Mouse (Mus musculus): ENCODE measurements at regions not wholly inside any gene's neighbourhood (a gene's known extent, or its start where the extent isn't known, plus 50 kb on each side); places are given as distances from the start of the nearest gene placed in this dataset.

DNA sequence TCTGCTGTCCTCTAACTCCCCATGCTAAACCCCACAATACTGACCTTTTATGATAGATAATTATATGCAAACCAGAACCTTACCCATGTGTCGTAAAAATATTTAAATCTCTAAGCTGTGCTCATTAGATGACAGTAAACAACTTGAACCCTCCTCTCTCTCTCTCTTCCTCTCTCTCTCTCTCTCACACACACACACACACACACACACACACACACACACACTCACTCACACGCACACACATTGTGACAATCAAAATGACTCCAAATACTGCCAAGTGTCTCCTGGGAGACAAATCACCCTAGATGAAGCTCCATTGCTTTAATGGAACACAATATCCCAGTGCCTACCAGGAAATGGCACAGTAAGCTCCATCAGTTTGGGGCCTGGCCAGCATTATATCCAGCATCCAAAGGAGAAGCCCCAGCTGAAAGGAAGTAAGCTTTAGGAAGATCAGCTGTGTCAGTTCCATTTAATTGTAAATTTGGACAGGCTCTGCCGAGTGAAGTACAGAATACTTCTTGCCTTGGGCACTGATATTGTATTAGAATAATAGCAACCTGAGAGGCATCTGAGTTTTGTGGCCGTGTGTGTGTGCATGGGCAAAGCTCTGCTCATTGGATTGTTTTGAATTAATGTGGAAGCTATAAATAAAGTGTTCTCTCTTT, 220.7 kb downstream of the Fam84b start:
- ATAC-seq (ENCODE audit: poor library complexity, severe bottlenecking), result no peak

DNA sequence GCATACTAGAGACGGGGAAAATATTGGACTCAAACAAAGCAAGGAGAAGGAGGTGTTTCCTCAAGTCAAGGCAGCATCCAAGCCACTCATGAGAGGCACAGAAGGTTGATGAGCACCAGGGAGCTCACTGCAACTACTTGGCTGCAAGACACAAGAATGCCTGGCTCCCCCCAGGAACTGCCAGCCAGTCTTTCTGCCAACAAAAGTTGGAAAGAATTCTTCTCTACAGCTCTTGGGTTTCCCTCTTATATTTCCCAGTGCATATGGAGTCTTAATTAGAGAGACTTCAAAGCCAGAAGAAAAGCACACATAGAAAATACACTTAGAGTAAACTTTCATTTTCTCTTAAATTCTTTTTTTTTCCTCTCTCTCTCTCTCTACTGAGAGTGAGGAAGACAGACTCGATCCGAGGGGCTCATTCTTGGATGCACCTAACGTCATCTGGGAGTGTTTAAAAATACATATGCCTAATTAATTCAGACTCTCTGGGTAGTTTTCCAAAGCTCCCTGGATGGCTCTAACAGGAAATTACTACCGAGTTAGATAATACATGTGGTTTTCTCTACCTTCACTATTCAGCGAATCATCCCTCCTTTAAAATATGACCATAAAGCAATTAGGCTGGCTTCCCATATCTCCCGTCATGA, 222.7 kb downstream of the Fam84b start:
- no peak for ATAC-seq (ENCODE audit: poor library complexity, severe bottlenecking)

DNA sequence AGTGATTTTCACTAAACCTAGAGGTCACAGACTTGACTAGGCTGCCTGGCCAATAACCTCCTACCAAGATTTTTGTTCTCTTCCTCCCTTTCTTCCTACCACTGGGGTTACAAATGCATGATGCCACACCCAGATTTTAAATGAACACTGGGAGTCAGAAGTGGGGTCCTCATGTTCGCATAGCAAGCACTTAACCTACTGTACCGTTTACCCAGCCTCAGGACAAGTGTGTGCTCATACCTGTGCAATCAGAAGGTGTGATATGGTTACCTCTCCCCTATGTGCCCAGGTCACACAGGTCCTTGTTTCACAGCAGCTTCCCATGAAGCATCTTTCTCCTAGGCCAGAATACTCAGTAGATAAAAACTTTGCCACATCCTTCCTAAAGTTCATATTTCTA, 234.8 kb downstream of the Fam84b start:
- no peak for ATAC-seq (ENCODE audit: poor library complexity, severe bottlenecking)

DNA sequence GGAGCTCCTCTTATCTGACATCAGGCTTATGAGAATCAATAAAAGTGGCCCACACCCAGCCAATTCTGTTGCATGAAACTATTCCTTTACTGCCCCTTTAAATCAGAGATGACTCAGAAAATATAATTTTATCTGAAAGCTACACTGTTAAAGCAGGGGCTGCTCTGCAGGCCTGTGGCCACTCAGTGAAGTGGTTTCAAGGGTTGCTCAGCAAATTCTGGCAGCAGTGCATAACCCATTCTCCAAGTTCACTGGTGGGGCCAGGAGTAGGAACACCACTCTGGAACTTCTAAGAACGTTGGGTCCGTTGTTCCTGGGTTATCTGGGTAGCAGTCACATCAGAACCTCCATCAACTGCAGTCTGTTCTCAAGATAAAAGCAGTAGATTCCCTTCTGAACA, 236.2 kb downstream of the Fam84b start:
- ATAC-seq (ENCODE audit: poor library complexity, severe bottlenecking), result no peak

DNA sequence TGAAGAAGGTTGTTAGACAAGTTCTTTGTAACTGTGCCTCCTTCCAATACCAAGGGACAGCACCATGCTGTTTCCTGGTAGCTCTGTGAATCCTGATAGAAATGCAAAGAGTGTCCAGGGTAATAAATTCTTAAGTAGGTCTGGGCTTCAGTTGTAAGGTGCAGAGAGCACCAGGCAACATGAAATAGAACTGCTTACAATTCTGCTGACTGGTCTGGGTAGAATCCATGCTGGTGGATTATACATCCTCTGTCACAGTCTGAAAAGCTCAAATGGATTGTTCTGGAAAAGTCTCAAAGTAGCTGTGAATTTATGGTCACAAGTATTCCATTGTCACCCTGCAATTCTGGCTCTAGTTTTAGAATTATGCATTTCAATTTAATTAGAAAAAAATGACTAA, 251.7 kb downstream of the Fam84b start:
- ATAC-seq (ENCODE audit: poor library complexity, severe bottlenecking), result no peak

DNA sequence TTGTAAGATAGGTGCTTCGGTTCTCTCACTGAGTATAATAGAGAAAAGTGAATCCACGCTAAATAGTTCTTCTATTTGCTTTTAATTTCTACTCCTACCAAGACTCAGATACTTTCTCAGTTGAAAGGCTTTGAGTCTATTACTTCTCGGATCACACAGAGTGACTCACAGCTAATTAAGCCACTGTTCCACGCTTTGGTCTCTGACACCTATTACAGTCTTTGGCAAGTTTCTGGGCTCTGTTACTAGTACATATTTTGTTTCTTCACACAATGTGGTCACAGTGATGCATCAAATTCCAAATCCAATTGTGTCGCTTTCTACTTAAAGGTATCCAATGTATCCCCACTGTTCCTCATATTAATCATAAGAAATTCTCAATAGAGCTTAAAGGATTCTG, 276.5 kb downstream of the Fam84b start:
- ATAC-seq (ENCODE audit: poor library complexity, severe bottlenecking), result no peak

DNA sequence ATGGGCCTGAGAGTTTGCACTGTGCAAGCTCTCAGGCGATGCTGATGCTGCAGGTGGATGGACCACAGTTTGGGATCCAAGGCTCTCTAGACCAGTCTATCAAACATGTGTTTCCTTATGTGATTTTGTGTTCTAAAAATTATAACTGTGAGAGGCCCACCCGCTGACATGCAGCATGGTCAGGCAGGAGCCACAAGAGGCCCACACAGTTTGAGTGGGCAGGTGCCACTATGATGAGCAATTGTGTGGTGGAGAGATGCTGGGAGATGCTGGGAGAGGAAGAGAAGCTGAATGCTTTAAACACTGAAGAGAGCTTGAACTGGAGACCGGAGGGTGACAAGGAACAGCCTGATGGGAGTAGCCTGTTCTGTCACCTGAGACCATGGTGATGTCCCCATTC, 287.3 kb downstream of the Fam84b start:
- no peak for ATAC-seq (ENCODE audit: poor library complexity, severe bottlenecking)

DNA sequence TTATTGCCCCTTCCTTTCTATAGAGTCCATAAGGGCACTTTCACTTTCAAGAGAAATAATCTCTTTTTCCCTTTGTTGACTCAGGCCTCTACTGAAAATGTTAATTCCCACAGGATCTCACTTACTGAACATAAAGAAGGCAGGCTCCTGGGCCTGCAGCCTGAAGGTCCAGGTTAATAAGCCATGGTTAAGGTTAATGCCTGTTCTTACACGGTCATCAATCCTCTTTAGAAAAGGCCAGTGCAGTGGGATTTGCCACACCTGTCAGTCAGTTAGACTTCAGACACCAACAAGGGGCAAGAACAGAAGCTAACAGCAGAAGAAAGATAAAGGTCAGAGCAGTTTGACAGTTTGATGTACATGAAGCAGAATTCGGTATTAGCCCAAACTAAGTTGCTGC, 288.6 kb downstream of the Fam84b start:
- ATAC-seq (ENCODE audit: poor library complexity, severe bottlenecking), result no peak

DNA sequence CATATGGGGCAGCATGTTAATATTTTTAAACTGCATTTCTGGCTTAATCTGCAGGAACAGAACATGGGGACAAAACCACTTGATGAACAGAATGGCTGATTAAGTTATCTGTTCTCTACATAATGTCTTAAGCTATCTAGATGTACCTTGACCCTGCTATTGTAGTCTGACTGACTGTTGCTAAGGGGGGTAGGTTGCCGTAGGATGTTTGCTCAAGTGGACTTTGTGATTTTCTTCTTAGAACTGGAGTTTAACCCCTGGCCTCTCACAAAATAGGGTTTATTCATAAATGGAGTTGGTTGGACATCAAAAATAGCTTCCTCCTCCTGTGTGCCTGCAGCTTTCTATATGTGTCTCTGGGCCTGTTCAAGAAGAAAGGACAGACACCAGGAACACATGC, 292.9 kb downstream of the Fam84b start:
- ATAC-seq (ENCODE audit: poor library complexity, severe bottlenecking), result no peak

DNA sequence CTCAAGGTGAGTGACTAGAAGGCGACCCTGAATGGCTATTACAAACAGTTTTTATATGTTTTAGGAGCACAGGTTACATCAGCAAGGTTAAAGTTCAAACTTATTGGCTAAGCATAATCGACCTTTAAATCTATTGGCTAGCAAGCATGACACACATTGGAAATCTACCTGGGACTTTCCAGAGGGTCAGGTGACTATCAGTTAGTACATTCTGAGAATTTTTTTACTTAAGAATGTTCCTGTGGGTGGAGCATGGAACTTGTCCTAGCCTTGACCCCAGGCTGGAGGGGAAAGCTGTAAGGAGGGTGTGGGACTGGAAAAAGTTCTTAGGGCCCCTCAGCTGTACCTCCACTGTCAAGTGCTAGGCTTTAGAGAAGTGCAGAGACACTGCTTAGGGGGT, 297.9 kb downstream of the Fam84b start:
- ATAC-seq (ENCODE audit: poor library complexity, severe bottlenecking), result no peak

DNA sequence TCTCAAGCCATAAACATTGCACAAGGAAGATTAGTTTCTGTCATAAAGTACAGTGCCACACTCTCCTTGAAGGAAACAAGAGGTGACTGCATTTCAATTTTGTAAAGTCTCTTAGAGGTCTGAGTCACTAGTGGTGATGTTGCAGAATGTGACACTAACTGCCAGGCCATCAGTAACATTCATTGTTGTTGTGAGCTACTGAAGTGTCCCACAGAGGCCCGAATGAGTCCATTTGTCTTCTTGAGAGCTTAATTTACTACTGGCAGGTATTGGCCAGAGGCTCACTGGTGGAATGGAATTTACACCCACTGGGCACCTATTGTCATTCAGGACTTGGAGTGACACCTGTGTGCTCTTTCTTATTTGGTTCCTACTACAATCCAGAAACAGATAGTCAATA, 299.0 kb downstream of the Fam84b start:
- no peak for ATAC-seq (ENCODE audit: poor library complexity, severe bottlenecking)

DNA sequence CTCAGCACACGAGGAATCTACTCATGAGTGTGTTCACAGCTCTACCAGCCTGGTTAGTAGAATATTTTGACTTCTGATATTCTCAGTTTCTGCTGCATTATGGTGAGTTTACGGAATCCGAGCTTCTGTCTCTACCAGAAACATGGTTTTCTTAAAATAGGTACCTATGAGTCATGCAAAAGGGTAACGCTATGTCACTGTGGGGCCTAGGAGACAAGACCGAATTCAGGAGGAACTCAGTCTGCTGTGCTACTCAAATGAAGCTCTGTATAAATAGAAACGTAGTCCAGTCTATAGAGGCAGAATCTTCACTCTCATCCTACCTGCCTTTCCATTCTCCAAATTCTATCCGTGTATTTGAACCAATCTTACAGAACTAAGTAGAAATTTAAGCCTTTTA, 305.5 kb downstream of the Fam84b start:
- ATAC-seq (ENCODE audit: poor library complexity, severe bottlenecking), result no peak

DNA sequence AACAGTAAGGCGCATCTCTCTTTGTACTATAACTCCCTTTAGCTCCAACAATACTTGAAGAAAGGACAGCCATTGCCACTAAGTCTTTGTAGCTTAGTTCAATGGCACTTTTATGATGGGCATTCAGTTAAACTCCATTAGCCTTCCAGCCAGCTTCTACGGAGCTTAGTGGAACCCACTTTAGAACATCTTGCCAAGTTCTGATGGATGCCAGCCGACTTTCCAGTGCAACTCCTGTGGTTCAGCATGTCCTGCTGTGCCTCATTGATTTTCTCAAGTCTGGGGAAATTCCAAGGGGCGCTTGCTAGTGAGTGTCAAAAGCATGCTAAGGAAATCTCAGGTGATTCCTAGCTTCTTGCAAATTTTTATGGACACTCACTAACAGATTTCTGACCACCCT, 316.4 kb downstream of the Fam84b start:
- no peak for ATAC-seq (ENCODE audit: poor library complexity, severe bottlenecking)

DNA sequence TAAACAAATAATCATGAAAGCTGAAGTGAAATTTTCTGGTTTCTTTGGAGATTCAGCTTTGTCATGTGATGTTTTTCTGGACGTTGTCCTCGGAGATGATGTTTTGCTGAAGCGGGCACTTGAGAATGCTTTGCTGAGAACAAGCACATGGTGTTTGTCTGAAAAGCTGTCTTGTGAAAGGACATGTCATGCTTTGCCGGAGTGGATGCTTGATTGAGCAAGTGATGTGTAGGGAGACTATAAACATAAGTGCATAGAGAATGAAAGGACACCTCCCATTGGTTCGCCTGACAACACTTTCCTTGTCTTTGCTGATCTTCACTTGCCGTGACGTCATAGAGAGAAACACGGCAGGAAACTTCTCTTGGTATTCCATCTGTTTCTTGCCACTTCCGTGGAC, 318.9 kb downstream of the Fam84b start:
- no peak for ATAC-seq (ENCODE audit: poor library complexity, severe bottlenecking)

DNA sequence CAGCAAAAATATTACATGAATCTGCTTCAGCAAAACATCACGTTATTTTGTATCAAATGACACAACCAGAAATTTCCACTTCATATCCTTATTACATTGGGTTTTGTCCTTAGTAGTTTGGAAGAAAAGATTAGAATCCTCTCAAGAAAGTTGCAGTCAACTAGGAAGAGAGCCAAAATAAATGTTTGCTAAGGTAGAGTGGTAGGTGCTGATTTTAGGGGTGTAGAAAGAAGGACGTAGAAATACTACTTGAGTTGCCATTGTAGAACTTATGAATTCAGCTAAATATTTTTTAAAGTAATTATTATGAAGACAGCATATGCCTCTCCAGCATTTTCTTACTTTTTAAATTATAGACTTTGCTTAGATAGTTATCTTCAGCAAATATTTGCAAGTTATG, 336.8 kb downstream of the Fam84b start:
- no peak for ATAC-seq (ENCODE audit: poor library complexity, severe bottlenecking)

DNA sequence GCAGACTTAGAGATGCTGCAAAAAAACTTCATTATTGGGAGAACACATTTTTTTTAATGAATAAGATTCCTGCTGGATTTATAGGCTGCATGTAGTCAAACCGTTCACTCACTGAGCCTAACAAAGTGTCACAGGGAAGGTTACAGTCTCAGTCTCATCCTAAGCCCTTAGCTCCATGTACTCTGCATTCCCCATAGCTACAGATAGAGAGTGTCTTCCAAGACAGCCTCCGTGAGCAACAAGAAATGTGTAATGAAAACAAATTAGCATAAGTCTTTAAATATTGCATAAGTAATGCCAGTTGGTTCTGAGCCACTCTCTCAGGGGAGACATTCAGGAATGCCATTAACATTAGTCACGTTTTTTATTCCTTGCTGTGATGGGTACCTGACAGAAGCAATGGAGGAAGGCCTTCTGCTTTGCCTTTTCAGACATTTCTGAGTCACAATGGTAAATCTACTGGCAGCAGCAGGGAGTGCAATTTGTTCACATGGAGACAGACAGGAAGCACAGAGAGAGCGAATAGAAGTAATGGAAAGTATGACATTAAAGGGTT, 376.7 kb downstream of the Fam84b start:
- ATAC-seq (ENCODE audit: poor library complexity, severe bottlenecking), result no peak

DNA sequence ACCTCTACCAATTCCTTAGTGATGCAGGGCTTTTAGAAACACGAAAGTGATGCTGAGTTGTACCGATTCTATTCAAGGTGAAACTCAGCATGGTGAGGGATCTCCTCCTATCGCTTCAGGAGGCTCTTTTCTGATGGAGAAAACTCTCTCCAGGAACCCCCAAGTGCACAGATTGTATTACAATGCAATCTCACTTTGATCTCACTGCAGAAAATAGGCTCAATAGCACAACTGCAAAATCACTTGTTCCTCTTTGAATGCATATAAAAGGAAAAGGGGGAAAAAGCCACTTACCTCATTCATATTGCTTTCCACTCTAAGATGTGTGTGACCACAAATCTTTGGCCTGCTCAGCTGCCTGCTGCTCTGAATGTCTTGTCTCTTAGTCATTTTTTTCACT, 378.5 kb downstream of the Fam84b start:
- ATAC-seq (ENCODE audit: poor library complexity, severe bottlenecking), result no peak

DNA sequence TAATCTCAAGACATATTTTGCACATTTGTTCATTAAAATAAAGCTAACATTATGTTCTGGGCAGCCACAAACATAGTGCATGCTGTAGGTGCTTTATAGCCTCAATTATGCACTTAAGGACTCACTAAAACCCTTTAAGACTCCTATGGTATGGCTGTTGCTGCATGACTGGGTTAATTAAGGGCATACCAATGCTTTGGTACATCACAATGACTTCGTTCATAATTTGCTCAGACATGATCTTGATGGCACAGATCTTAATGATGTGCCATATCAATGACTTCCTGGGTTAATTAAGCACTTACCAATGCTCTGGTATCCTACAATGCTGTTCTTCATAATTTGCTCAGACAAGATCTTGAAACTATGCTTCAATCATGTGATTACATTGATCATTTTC, 415.5 kb upstream of the 4933412E24Rik start:
- ATAC-seq (ENCODE audit: poor library complexity, severe bottlenecking), result no peak

DNA sequence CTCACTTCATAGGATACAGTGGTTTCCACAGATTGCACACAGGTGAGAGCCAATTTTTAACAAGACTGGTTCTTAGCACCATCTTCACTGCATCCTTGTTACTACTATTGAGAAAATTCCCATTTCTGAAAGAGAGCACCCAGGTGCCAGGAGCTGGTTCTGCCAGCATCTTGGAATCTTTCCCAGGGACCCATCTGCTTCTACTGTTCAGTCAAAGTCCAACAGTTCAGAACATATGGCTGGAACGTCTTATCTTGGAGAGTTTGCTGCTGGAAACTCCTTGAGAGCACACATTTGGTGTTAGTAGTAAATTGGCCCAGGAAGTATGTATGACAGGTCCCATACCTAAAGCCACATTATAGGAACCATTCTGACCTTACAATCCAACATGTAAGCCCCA, 402.7 kb upstream of the 4933412E24Rik start:
- ATAC-seq (ENCODE audit: poor library complexity, severe bottlenecking), result no peak

DNA sequence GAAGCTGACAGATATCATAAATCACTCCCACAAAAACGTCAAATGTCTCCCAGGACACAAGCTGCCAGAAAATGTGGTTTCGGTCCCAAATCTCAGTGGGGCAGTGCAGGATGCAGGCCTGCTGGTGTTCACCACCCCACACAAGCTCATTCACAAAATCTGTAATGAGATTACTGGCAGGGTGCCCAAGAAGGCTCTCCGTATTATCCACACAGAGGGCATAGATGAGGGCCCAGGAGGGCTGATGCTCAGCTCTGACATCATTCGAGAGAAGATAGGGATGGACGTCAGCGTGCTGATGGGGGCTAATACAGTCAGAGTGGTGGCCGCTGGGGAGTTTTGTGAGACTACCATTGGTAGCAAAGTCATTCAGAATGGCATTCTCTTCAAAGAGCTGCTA, 375.9 kb upstream of the 4933412E24Rik start:
- ATAC-seq (ENCODE audit: poor library complexity, severe bottlenecking), result no peak

DNA sequence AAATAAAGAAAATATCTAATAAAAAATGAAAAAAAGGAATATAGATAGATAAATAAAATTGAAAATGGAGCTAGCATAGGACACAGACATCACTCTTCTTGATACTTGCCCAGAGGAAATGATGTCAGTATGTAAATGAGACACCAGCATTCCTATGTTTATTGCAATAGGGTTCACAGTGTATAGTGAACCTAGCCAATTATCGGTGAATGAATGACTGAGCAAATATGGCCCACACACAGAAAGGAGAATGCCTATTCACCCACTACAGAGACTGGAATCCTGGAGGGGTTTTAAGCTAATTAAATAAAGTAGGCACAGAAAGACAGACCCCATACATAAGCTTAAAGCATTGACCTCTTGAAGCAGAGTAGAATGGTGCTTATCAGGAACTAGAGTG, 373.9 kb upstream of the 4933412E24Rik start:
- ATAC-seq (ENCODE audit: poor library complexity, severe bottlenecking), result no peak

DNA sequence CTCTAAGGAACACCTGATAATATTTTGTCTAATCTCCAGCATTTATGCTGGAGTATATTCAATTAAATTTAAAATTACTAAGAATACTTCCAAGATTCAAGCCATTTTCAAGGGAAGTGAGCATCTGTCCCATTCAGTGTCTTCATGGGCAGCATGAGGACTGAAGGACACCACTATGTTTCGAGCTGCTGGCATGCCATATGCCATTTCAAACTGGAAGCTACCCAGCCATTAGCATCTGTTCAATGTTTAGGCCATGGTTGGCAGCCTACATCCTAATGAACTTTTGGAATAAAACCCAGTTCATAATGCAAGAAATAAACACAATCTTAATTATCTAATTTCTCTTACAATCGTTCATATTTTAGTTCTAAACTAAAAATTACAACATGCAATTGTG, 371.5 kb upstream of the 4933412E24Rik start:
- ATAC-seq (ENCODE audit: poor library complexity, severe bottlenecking), result no peak
